Mouse (Mus musculus) embryo, embryonic 10.5 days (tissue): ENCODE results near the gene Gstt3.

ENCODE experiments used
- DNase-seq: peaks from one replicate; pipeline ENCODE4 v3.0.0-alpha.2; 2015; ENCODE audit warnings: low spot score

Gene Gstt3

DNA sequence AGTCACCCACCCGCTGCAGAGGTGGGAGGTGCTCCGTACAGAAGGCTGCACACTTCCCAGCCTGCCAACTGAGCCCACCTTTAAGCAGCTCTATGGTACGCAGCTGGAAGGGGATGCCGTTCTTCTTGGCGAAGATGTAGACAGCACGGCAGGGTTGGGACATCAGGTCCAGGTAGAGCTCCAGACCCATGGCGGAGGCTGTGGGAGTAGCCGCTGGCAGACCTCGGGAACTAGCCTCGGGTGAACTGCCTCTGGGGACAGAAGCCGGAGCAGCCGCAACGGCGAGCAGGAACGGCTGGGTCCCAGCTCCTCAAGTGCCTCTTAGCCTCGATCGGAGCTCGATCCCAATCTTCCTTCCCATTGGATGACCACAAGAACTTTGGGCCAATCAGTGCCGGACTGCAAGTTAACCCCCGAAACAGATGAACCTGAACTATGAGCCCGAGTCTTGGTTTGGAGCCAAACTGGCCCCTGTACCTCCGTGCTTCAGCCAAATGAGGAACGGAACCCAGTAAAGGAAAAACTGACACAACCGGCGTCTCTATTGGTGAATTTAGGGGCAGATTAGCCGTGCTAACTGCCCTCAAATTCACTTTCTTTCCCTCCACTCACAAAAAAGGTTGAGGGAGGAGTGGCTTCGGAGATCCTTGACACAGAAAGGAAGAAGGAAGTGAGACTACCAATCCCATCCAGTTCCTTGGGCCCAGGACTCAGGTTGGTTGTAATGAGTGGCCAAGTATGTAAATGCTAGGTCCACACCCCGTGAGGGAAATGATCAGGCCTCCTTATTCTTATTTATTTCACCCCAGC lies at the start of gene Gstt3, which contains the start of gene Gm20441:
Gene Gstt3 (minus strand): TSS at position 646 of the 810 bp plus-strand sequence.
Gene Gm20441 (minus strand): TSS at position 186 of the 810 bp plus-strand sequence.
- peak; percentile 78 for DNase-seq

DNA sequence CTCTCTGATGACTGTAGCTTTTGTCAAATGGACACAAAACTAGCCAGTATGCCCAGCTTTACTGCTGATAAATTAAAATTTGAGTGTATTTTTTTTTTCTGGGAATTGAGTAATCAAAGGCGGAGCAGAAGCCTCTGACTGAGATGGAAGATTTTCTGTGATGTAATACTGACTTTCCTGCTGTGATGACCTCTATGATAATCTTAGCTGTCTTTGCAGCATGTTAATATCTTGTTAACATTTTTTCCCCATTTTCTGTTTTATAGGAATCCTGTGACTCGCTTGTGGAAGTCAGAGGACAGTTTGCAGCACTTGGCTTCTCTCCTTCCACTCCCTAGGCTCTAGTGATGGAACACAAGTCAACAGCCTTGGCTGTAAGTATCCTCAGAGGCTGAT lies 49.1 kb upstream of the Gstt3 start:
- DNase-seq, result no peak

DNA sequence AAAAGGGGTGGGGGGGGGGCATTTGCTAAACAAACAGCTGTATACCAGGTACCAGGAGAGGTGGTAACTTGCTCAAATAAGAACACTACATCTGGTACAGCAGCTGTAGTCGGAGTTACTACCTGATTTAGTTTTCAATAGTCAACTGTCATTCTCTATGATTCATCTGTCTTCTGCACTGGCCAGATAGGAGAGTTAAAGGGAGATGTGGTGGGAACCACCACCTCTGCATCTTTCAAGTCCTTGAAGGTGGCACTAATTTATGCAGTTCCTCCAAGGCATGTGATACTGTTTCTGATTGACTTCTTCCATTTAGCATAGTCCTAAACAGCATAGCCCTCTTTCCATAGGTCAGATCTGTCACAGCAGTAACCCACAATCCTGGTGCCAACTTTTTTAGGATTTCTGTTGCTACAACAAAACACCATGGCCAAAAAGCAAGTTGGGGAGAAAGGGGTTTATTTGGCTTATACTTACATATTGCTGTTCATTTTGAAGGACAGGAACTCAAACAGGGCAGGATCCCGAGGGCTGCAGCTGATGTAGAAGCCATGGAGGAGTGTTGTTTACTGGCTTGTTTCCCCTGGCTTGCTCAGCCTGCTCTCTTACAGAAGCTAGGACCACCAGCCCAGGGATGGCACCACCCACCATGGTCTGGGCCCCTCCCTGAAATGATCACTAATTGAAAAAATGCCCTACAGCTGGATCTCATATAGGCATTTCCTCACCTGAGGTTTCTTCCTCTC lies 48.5 kb upstream of the Gstt3 start:
- no peak for DNase-seq

DNA sequence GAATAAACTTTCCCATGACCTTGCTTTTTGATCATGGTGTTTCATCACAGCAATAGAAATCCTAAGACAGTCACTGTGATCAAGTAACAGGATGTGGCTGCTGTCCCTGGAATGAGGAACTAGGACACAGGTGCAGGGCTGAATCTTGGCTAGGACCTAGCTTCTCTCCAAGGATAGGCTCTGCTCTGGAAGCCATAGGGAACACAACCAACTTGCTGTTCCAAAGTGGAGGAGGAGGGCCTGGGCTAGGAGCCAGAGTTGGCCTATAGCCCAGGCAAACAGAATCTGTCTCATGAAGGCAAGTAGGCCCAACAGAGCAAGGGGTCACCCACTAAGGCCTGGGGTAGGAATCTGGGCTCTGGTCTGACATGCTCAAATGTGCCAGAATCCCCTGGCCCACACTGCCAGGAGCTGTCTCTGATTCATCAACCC lies 47.3 kb upstream of the Gstt3 start:
- DNase-seq, result no peak

DNA sequence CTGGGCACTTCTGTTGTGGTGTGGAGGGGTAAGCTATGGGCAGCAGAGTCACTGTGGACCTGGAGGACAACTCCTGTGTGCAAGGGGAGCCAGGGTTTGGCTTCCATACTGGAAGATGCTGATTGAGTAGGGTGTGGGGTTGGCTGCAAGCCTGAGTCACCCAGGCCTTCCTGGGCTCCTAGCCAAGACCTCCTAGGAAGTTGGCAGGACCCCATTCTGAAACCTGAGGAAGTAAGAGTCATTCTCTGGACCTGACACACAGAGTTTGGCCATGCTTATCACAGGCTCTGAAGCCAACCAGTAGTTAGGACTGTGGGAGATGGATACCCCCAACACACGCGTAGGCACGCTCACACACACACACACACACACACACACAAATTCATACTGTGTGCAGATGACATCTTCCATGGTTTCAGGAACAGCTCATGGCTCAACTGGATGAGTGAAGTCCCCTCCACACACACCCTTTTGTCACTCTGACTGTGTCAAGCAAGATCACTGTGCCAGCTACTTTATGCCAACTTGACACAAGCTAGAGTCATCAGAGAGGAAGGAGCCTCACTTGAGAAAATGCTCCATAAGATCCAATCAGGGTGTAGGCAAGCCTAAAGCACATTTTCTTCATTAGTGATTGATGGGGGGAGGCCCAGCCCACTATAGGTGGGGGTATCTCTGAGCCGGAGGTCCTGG lies 46.6 kb upstream of the Gstt3 start:
- no peak for DNase-seq

GRCm38 (mm10) chr10:75824530-75824929 lies 43.3 kb upstream of the Gstt3 start:
- DNase-seq, result no peak

- DNase-seq, result no peak
Measured at GRCm38 (mm10) chr10:75823782-75824181, 42.6 kb upstream of the Gstt3 start.

- DNase-seq, result no peak
Measured at GRCm38 (mm10) chr10:75822443-75822842, 41.2 kb upstream of the Gstt3 start, which contains the start of gene Gstt4. Gstt4 (minus strand) TSS chr10:75822543.

DNA sequence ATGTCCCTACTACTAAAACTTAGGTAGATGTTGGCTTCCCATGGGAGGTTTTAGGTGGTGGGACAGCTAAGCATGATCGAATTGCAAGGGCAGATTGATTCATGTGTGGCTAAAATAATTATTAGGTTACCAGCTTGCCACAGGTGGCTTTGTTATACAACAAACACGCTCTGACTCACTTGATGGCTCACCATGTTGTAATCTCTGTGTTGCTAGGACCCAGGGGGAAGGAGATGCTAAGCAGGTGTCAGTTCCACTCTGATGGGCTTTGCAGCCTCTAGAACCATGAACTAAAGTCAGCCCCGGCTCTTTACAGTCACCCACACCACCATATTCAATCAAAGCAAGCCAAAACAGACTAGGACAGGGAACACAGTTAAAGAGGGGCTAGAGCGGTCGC lies 38.7 kb upstream of the Gstt3 start:
- no peak for DNase-seq

GRCm38 (mm10) chr10:75818641-75819040 lies 37.4 kb upstream of the Gstt3 start:
- DNase-seq, result no peak

- no peak for DNase-seq
Measured at GRCm38 (mm10) chr10:75804217-75804616, 23.0 kb upstream of the Gstt3 start.

GRCm38 (mm10) chr10:75798176-75798696 lies 17.0 kb upstream of the Gstt3 start, which contains the start of gene Gstt1:
Gstt1 (minus strand) TSS chr10:75798584.
- DNase-seq, result peak; percentile 64

DNA sequence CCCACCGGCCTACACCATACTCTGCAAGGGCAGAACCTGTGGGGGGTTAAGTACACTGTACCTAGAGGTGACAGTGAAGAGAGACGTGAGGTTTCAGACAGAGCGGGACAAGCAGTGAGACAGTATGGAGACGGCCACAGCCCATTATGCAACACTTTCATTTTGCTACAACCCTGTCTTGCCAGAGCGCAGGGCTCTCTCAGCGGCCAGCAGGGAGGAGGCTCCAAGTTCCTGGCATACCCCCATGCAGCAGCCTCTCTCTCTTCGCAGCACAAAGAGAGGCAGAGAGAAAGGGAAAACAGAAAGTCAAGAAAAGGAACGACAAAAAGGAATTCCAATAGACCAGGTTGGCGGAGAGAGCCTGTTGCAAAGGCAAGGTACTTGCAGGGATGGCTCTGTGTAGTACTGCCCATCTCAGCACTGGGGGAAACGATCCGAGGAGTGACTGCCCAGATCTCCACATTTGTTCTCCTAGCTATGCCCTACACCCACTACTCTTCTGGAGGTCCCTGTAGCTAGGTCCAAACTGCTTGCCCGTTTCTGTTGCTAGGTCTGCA lies 16.5 kb upstream of the Gstt3 start:
- peak; percentile 44 for DNase-seq

DNA sequence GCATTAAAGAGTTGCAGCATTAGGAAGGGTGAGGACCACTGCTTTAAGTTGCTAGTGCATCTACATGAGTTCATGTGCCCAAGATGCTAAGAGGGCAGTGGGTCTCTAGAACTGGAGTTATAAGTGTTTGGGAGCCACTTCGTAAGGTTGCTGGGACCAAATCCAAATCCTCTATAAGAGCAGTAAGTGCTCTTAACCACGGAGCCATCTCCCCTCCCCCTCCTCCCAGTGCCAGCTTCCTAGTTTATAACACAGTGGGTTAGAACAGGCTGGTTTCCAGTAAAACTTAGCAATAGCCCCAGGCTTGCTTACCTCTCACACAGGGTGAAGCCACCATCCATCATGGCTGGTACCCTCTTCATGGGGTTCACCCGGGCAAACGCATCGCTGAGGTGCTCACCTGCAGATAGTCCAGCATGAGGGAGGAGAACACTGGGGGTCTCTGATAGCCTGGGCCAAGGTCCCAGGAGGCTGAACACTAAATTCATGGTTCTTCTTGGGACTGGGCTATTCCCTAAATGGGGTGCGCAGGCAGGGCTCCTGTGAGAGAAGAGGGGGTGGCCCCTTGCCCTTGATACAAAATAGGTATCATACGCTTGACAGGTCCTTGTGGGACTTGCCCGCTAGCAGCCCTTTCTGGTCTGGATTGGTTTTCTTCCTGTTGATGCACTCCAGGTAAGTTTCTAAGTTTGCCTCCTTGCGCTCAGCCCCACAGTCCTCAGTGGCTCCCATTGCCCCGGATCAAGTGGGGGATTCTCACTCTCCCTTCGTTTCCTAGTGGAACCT lies 15.7 kb upstream of the Gstt3 start:
- DNase-seq, result no peak

GRCm38 (mm10) chr10:75794880-75795279 lies 13.7 kb upstream of the Gstt3 start:
- DNase-seq, result peak; percentile 36

- peak; percentile 30 for DNase-seq
Measured at GRCm38 (mm10) chr10:75790773-75791172, 9.6 kb upstream of the Gstt3 start.

- DNase-seq, result no peak
Measured at GRCm38 (mm10) chr10:75789841-75790240, 8.6 kb upstream of the Gstt3 start.

GRCm38 (mm10) chr10:75789081-75789735 lies 8.0 kb upstream of the Gstt3 start:
- no peak for DNase-seq

GRCm38 (mm10) chr10:75788277-75788676 lies 7.1 kb upstream of the Gstt3 start:
- no peak for DNase-seq

GRCm38 (mm10) chr10:75785442-75785841 lies 4.2 kb upstream of the Gstt3 start:
- DNase-seq, result no peak
